Mouse (Mus musculus) ovary, adult 18-20 months (tissue): Measurements from ENCODE around the gene Ankrd13d.
"Not testable (repeated sequence)": the region's sequence is repeated elsewhere in the genome, so short reads cannot be mapped to it uniquely, and the experiment has no call there.

Experiments used
- DNase-seq: peaks from one replicate; pipeline ENCODE4 v3.0.0; 2022; ENCODE audit warnings: low spot score, mixed read lengths

The Ankrd13d gene

GRCm38 (mm10) chr19:4261038-4261698 is 21.8 kb downstream of the Ankrd13d start:
- no peak for DNase-seq

- no peak for DNase-seq
These were observed 25.1 kb downstream of the Ankrd13d start for GRCm38 (mm10) chr19:4257897-4258252.

- DNase-seq = peak; percentile 83
These were observed 25.6 kb downstream of the Ankrd13d start for GRCm38 (mm10) chr19:4257216-4257896.

- no peak for DNase-seq
These were observed 27.3 kb downstream of the Ankrd13d start for GRCm38 (mm10) chr19:4255583-4256162.

- no peak for DNase-seq
These were observed 28.7 kb downstream of the Ankrd13d start for GRCm38 (mm10) chr19:4254230-4254629.

- DNase-seq = not testable (repeated sequence)
These were observed 34.3 kb downstream of the Ankrd13d start for GRCm38 (mm10) chr19:4248683-4249082.

GRCm38 (mm10) chr19:4247010-4247409 is 35.9 kb downstream of the Ankrd13d start:
- no peak for DNase-seq

GRCm38 (mm10) chr19:4244775-4245174 is 38.2 kb downstream of the Ankrd13d start:
- no peak for DNase-seq

- no peak for DNase-seq
These were observed 40.5 kb downstream of the Ankrd13d start for GRCm38 (mm10) chr19:4242416-4242815.

- DNase-seq = no peak
These were observed 42.7 kb downstream of the Ankrd13d start for GRCm38 (mm10) chr19:4240247-4240668.

GRCm38 (mm10) chr19:4234548-4234947 is 48.4 kb downstream of the Ankrd13d start:
- DNase-seq = no peak

GRCm38 (mm10) chr19:4232651-4233050 is 50.3 kb downstream of the Ankrd13d start:
- DNase-seq = no peak

- DNase-seq = no peak
These were observed 50.8 kb downstream of the Ankrd13d start for GRCm38 (mm10) chr19:4232186-4232572.

- peak; percentile 94 for DNase-seq
These were observed 51.4 kb downstream of the Ankrd13d start, which contains the start of gene Pold4 for GRCm38 (mm10) chr19:4231253-4232185. Gene Pold4, plus strand, starts transcription at chr19:4231899.

- DNase-seq = peak; percentile 48
These were observed 52.5 kb downstream of the Ankrd13d start for GRCm38 (mm10) chr19:4230415-4230814.

GRCm38 (mm10) chr19:4229451-4230076 is 53.4 kb downstream of the Ankrd13d start:
- DNase-seq = no peak

GRCm38 (mm10) chr19:4228891-4229290 is 54.0 kb downstream of the Ankrd13d start:
- DNase-seq = no peak

GRCm38 (mm10) chr19:4227894-4228678 is 54.9 kb downstream of the Ankrd13d start:
- peak; percentile 52 for DNase-seq

GRCm38 (mm10) chr19:4227446-4227845 is 55.5 kb downstream of the Ankrd13d start:
- DNase-seq = no peak

- no peak for DNase-seq
These were observed 56.2 kb downstream of the Ankrd13d start for GRCm38 (mm10) chr19:4226779-4227178.

- DNase-seq = no peak
These were observed 60.8 kb downstream of the Ankrd13d start for GRCm38 (mm10) chr19:4222165-4222564.
